Mouse (Mus musculus) adrenal gland, adult 18-20 months (tissue): ENCODE data around the gene 1110025L11Rik. TPM values are rescaled to one million over a fixed set of nuclear protein-coding genes. Genes with fewer than 3 reads are reported as not detected.
A peak's percentile ranks its signal among the peaks of the same experiment; 100 is the strongest.
"Not testable (repeated sequence)": the region's sequence is repeated elsewhere in the genome, so short reads cannot be mapped to it uniquely, and the experiment has no call there.

Experiments
- DNase-seq, 2 experiments: peaks; one replicate each; pipeline ENCODE4 v3.0.0; 2021 to 2022; ENCODE audit warnings: low spot score in 2 of 2
- long read RNA-seq, 2 experiments: library from polyadenylated mRNA; stranded (forward); transcript quantifications; one replicate each; pipeline ENCODE4 v2.0.0; 2021
- total RNA-seq, 2 experiments: library from RNA; stranded (reverse); gene quantifications; 1 replicate in 1 of 2; 2 replicates in 1 of 2; pipeline ENCODE4 v1.2.3; 2021

The 1110025L11Rik gene
- total RNA-seq: not detected
- long read RNA-seq, experiment 1: 0 reads
- long read RNA-seq, experiment 2: 0 reads

- DNase-seq: not testable (repeated sequence)
These were observed at the start of gene 1110025L11Rik for GRCm38 (mm10) chr16:89063902-89064301. Gene 1110025L11Rik (minus strand): TSS chr16:89064002.

- DNase-seq: peak in 1 of 2 experiments; percentile 18
These were observed 7.2 kb upstream of the 1110025L11Rik start for GRCm38 (mm10) chr16:89071041-89071440.

GRCm38 (mm10) chr16:89047783-89048182, 16.0 kb downstream of the 1110025L11Rik start, which contains the start of gene Krtap6-5:
Gene Krtap6-5 (minus strand): TSS chr16:89047883.
- DNase-seq: no peak

GRCm38 (mm10) chr16:89041372-89041771, 22.4 kb downstream of the 1110025L11Rik start, which contains the start of gene Gm10228:
Gene Gm10228 (minus strand): TSS chr16:89041472.
- not testable (repeated sequence) for DNase-seq

GRCm38 (mm10) chr16:89031399-89031798, 32.4 kb downstream of the 1110025L11Rik start, which contains the start of gene Krtap6-1:
Gene Krtap6-1 (plus strand): TSS chr16:89031699.
- DNase-seq: not testable (repeated sequence)

GRCm38 (mm10) chr16:89014984-89015383, 48.8 kb downstream of the 1110025L11Rik start, which contains the start of gene Gm10229:
Gene Gm10229 (plus strand): TSS chr16:89015284.
- DNase-seq: not testable (repeated sequence)

GRCm38 (mm10) chr16:89013973-89014372, 49.8 kb downstream of the 1110025L11Rik start:
- DNase-seq: no peak

Other genes with a start within 250 kb of the 1110025L11Rik start
- gene Krtap15, start 243.8 kb downstream of the 1110025L11Rik start, total RNA-seq: not detected
- not detected for gene Krtap14, start 237.9 kb downstream of the 1110025L11Rik start, total RNA-seq
- gene Krtap19-1, start 194.6 kb downstream of the 1110025L11Rik start, total RNA-seq: not detected
- gene Krtap19-2, start 189.7 kb downstream of the 1110025L11Rik start, total RNA-seq: not detected
- not detected for gene Krtap19-3, start 186.0 kb downstream of the 1110025L11Rik start, total RNA-seq
- not detected for gene Krtap19-4, start 178.9 kb downstream of the 1110025L11Rik start, total RNA-seq
- not detected for gene Krtap19-5, start 167.5 kb downstream of the 1110025L11Rik start, total RNA-seq
- gene Krtap19-9b, start 131.7 kb downstream of the 1110025L11Rik start, total RNA-seq: not detected
- not detected for gene Krtap16-3, start 101.1 kb downstream of the 1110025L11Rik start, total RNA-seq
- gene Krtap22-2, start 53.2 kb downstream of the 1110025L11Rik start, total RNA-seq: not detected
- not detected for gene Gm10229, start 48.7 kb downstream of the 1110025L11Rik start, total RNA-seq
- not detected for gene Krtap6-1, start 32.3 kb downstream of the 1110025L11Rik start, total RNA-seq
- gene Gm10228, start 22.5 kb downstream of the 1110025L11Rik start, total RNA-seq: not detected
- gene Krtap6-5, start 16.1 kb downstream of the 1110025L11Rik start, total RNA-seq: not detected
- gene Krtap6-3, start 20.0 kb upstream of the 1110025L11Rik start, total RNA-seq: not detected
- gene Gm6358, start 76.8 kb upstream of the 1110025L11Rik start, total RNA-seq: not detected
- gene Gm10061, start 87.1 kb upstream of the 1110025L11Rik start, total RNA-seq: not detected
- not detected for gene Gm9789, start 94.0 kb upstream of the 1110025L11Rik start, total RNA-seq
- not detected for gene Gm7735, start 105.5 kb upstream of the 1110025L11Rik start, total RNA-seq
- not detected for gene 1110057P08Rik, start 110.7 kb upstream of the 1110025L11Rik start, total RNA-seq
- not detected for gene Krtap20-2, start 141.9 kb upstream of the 1110025L11Rik start, total RNA-seq